26 mouse cellular contexts compared by ENCODE assay signal in genomic region chr7:141374399-141374798, GRCm38 (mm10). TPM values are rescaled to one million over a fixed set of nuclear protein-coding genes. Genes with fewer than 3 reads are reported as not detected.
DNase-seq lines count a peak whose midpoint lies in the region; ATAC-seq and TF ChIP-seq lines count a peak whose summit lies in the region.
"Had no signal": no experiment of that assay in that cellular context is flagged by ENCODE, and none has a peak within 500 bp of the region (broad histone marks: within the 10 kb centered on the region; RNA-seq: fewer than 3 reads in every experiment).

No protein-coding gene starts in this region.

- no peak overlapping the region for H3K4me3 ChIP-seq in liver, embryonic 11.5 days (ENCODE audit: low read depth, low read length)
- H3K4me3 ChIP-seq in liver, postnatal 0 days (ENCODE audit: low read depth, low read length) = no peak overlapping the region
- H3K4me3 ChIP-seq in liver, embryonic 13.5 days (replicated peaks) = no peak overlapping the region
- H3K4me3 ChIP-seq: embryonic facial prominence, embryonic 13.5 days; embryonic facial prominence, embryonic 15.5 days; erythroblast, embryonic 14.5 days; forebrain, embryonic 10.5 days; forebrain, embryonic 12.5 days had no signal

- no peaks in the 10 kb centered on the region for H3K27me3 ChIP-seq in liver, embryonic 11.5 days (replicated peaks; ENCODE audit: control insufficient read depth, insufficient read depth, low read length)
- no peaks in the 10 kb centered on the region for H3K27me3 ChIP-seq in liver, postnatal 0 days (ENCODE audit: insufficient read depth, low read length)
- H3K27me3 ChIP-seq in liver, embryonic 13.5 days = no peaks in the 10 kb centered on the region
- H3K27me3 ChIP-seq: CH12.LX; embryonic facial prominence, embryonic 13.5 days; embryonic facial prominence, embryonic 15.5 days; forebrain, embryonic 12.5 days; Patski had no signal

- peaks cover 3% of the 10 kb centered on the region; the same call in 1 of the 2 replicates for H3K4me1 ChIP-seq in liver, embryonic 11.5 days (replicated peaks; ENCODE audit: control insufficient read depth, insufficient read depth, low read length)
- H3K4me1 ChIP-seq in liver, postnatal 0 days (ENCODE audit: insufficient read depth) = peaks cover 10% of the 10 kb centered on the region
- peaks cover 33% of the 10 kb centered on the region for H3K4me1 ChIP-seq in liver, embryonic 13.5 days (replicated peaks)
- H3K4me1 ChIP-seq: embryonic facial prominence, embryonic 15.5 days had no signal

- no peak overlapping the region for H3K4me2 ChIP-seq in liver, embryonic 11.5 days
- no peak overlapping the region for H3K4me2 ChIP-seq in liver, postnatal 0 days (ENCODE audit: low read depth, low read length)
- H3K4me2 ChIP-seq in liver, embryonic 13.5 days = no peak overlapping the region
- H3K4me2 ChIP-seq: embryonic facial prominence, embryonic 13.5 days; embryonic facial prominence, embryonic 15.5 days; forebrain, embryonic 12.5 days had no signal

- TF ChIP-seq CTCF in liver, postnatal 0 days (IDR thresholded peaks at IDR 0.05; ENCODE audit: low read depth) = no peak

- H3K9ac ChIP-seq in liver, embryonic 11.5 days (ENCODE audit: low read depth, low read length) = no peak overlapping the region
- no peak overlapping the region for H3K9ac ChIP-seq in liver, postnatal 0 days (replicated peaks)
- H3K9ac ChIP-seq in liver, embryonic 13.5 days = no peak overlapping the region
- H3K9ac ChIP-seq: embryonic facial prominence, embryonic 13.5 days; embryonic facial prominence, embryonic 15.5 days; forebrain, embryonic 12.5 days had no signal

- H3K27ac ChIP-seq in liver, embryonic 11.5 days (ENCODE audit: low read depth, low read length) = no peak overlapping the region
- H3K27ac ChIP-seq in liver, postnatal 0 days (ENCODE audit: low read depth) = no peak overlapping the region
- H3K27ac ChIP-seq in liver, embryonic 13.5 days = 0 out of 2 replicates have a peak overlapping the region, but pooled peaks have one; percentile 29
- H3K27ac ChIP-seq: embryonic facial prominence, embryonic 13.5 days; embryonic facial prominence, embryonic 15.5 days; forebrain, embryonic 10.5 days; forebrain, embryonic 12.5 days had no signal

- no peaks in the 10 kb centered on the region for H3K36me3 ChIP-seq in liver, embryonic 11.5 days (ENCODE audit: control insufficient read depth, insufficient read depth, low read length)
- no peaks in the 10 kb centered on the region for H3K36me3 ChIP-seq in liver, postnatal 0 days (replicated peaks; ENCODE audit: insufficient read depth, low read length)
- no peaks in the 10 kb centered on the region for H3K36me3 ChIP-seq in liver, embryonic 13.5 days
- H3K36me3 ChIP-seq: embryonic facial prominence, embryonic 13.5 days; embryonic facial prominence, embryonic 15.5 days; forebrain, embryonic 10.5 days; forebrain, embryonic 12.5 days; G1E had no signal

- H3K9me3 ChIP-seq in liver, embryonic 11.5 days (ENCODE audit: control insufficient read depth, low read length) = no peaks in the 10 kb centered on the region
- no peaks in the 10 kb centered on the region for H3K9me3 ChIP-seq in liver, postnatal 0 days (ENCODE audit: low read length)
- H3K9me3 ChIP-seq in liver, embryonic 13.5 days (replicated peaks) = no peaks in the 10 kb centered on the region
- H3K9me3 ChIP-seq: embryonic facial prominence, embryonic 13.5 days; embryonic facial prominence, embryonic 15.5 days; forebrain, embryonic 10.5 days; forebrain, embryonic 12.5 days; G1E had no signal

- peak; percentile 51; the same call in 1 of the 2 replicates for ATAC-seq in liver, embryonic 11.5 days (replicated peaks; ENCODE audit: low FRiP score)
- no peak for ATAC-seq in liver, postnatal 0 days
- peak; percentile 67; the same call in 1 of the 2 replicates for ATAC-seq in liver, embryonic 13.5 days (ENCODE audit: low read depth)
- 0 out of 2 replicates have a peak, but pooled peaks have one; percentile 65 for ATAC-seq in megakaryocyte-erythroid progenitor cell, adult 5-6 weeks (replicated peaks; ENCODE audit: low FRiP score, low TSS enrichment, poor library complexity, severe bottlenecking)
- ATAC-seq: activated CD4-positive, CD25-positive, alpha-beta regulatory T cell, adult 4 months; CD4-positive, CD25-positive, alpha-beta regulatory T cell, adult 4 months; forebrain, embryonic 14.5 days; forebrain, embryonic 16.5 days; Patski had no signal

- no peak for DNase-seq in liver, embryonic 11.5 days (ENCODE audit: low spot score)
- DNase-seq in liver, postnatal 0 days = no peak
- peak; percentile 61 for DNase-seq in R1 (ENCODE audit: low read depth, low spot score)
- no peak for DNase-seq in liver, embryonic 13.5 days
- DNase-seq in layer of hippocampus, adult 9-11 months = no peak
- DNase-seq in testis, postnatal 14 days (ENCODE audit: low spot score) = no peak
- DNase-seq: adrenal gland, adult 8-10 months; B cell, adult 2 months; cerebellum, adult 11-12 months; cerebellum, adult 2 months; cerebellum, adult 9-10 months; cerebellum, postnatal 25 days; embryo, embryonic 11 days had no signal

- TF ChIP-seq EP300 in liver, postnatal 0 days (IDR thresholded peaks at IDR 0.05; ENCODE audit: low read depth) = no peak

RNA-seq across cellular contexts. Expression of gene Taldo1, which starts 17.6 kb away (rescaled TPM):
- 442 and 472 TPM in 2 replicates for polyA plus RNA-seq in liver, embryonic 11.5 days (2014; fragmentation: Nextera tagmentation; extraction: Ambion mirVana)
- polyA plus RNA-seq in liver, postnatal 0 days (2015; fragmentation: Nextera tagmentation; extraction: Ambion mirVana) = 246 and 265 TPM in 2 replicates
- polyA plus RNA-seq in liver, embryonic 13.5 days (2015; fragmentation: Nextera tagmentation; extraction: Ambion mirVana) = 518 and 542 TPM in 2 replicates
- total RNA-seq in megakaryocyte-erythroid progenitor cell, adult 5-6 weeks (2014; fragmentation: Nextera tagmentation) = 327 and 353 TPM in 2 replicates
- total RNA-seq in megakaryocyte-erythroid progenitor cell, adult 5-6 weeks (2017) = 401 and 451 TPM in 2 replicates

RNA-seq across cellular contexts. Expression of gene Eps8l2, which starts 35.7 kb away (rescaled TPM):
- 5.4 and 7.7 TPM in 2 replicates for polyA plus RNA-seq in liver, embryonic 11.5 days (2014; fragmentation: Nextera tagmentation; extraction: Ambion mirVana)
- 22.2 and 25.4 TPM in 2 replicates for polyA plus RNA-seq in liver, postnatal 0 days (2015; fragmentation: Nextera tagmentation; extraction: Ambion mirVana)
- polyA plus RNA-seq in liver, embryonic 13.5 days (2015; fragmentation: Nextera tagmentation; extraction: Ambion mirVana) = 5.1 and 6.6 TPM in 2 replicates
- total RNA-seq in megakaryocyte-erythroid progenitor cell, adult 5-6 weeks (2014; fragmentation: Nextera tagmentation) = 2.0 TPM in 1 of 2 replicates, not detected in the other
- total RNA-seq in megakaryocyte-erythroid progenitor cell, adult 5-6 weeks (2017) = not detected in 2 replicates
- polyA plus RNA-seq: activated CD4-positive, CD25-positive, alpha-beta regulatory T cell, adult 4 months; CD4-positive, CD25-positive, alpha-beta regulatory T cell, adult 4 months; G1E had no signal

RNA-seq across cellular contexts. Expression of gene Gatd1, which starts 39.5 kb away (rescaled TPM):
- 35.0 and 41.6 TPM in 2 replicates for polyA plus RNA-seq in liver, embryonic 11.5 days (2014; fragmentation: Nextera tagmentation; extraction: Ambion mirVana)
- polyA plus RNA-seq in liver, postnatal 0 days (2015; fragmentation: Nextera tagmentation; extraction: Ambion mirVana) = 17.4 and 18.2 TPM in 2 replicates
- polyA plus RNA-seq in liver, embryonic 13.5 days (2015; fragmentation: Nextera tagmentation; extraction: Ambion mirVana) = 18.1 and 18.3 TPM in 2 replicates
- total RNA-seq in megakaryocyte-erythroid progenitor cell, adult 5-6 weeks (2014; fragmentation: Nextera tagmentation) = 26.8 and 33.7 TPM in 2 replicates
- 10.9 and 13.9 TPM in 2 replicates for total RNA-seq in megakaryocyte-erythroid progenitor cell, adult 5-6 weeks (2017)

RNA-seq across cellular contexts. Expression of gene Tmem80, which starts 46.9 kb away (rescaled TPM):
- 22.2 and 27.4 TPM in 2 replicates for polyA plus RNA-seq in liver, embryonic 11.5 days (2014; fragmentation: Nextera tagmentation; extraction: Ambion mirVana)
- polyA plus RNA-seq in liver, postnatal 0 days (2015; fragmentation: Nextera tagmentation; extraction: Ambion mirVana) = 9.2 and 11.9 TPM in 2 replicates
- 18.2 and 19.6 TPM in 2 replicates for polyA plus RNA-seq in liver, embryonic 13.5 days (2015; fragmentation: Nextera tagmentation; extraction: Ambion mirVana)
- 23.0 and 39.1 TPM in 2 replicates for total RNA-seq in megakaryocyte-erythroid progenitor cell, adult 5-6 weeks (2014; fragmentation: Nextera tagmentation)
- 9.7 and 17.4 TPM in 2 replicates for total RNA-seq in megakaryocyte-erythroid progenitor cell, adult 5-6 weeks (2017)

RNA-seq across cellular contexts. Expression of gene Deaf1, which starts 46.9 kb away (rescaled TPM):
- 48.6 and 54.0 TPM in 2 replicates for polyA plus RNA-seq in liver, embryonic 11.5 days (2014; fragmentation: Nextera tagmentation; extraction: Ambion mirVana)
- 10.7 and 11.9 TPM in 2 replicates for polyA plus RNA-seq in liver, postnatal 0 days (2015; fragmentation: Nextera tagmentation; extraction: Ambion mirVana)
- 16.3 and 17.1 TPM in 2 replicates for polyA plus RNA-seq in liver, embryonic 13.5 days (2015; fragmentation: Nextera tagmentation; extraction: Ambion mirVana)
- 54.5 and 74.1 TPM in 2 replicates for total RNA-seq in megakaryocyte-erythroid progenitor cell, adult 5-6 weeks (2014; fragmentation: Nextera tagmentation)
- 11.0 and 32.1 TPM in 2 replicates for total RNA-seq in megakaryocyte-erythroid progenitor cell, adult 5-6 weeks (2017)
